Mouse (Mus musculus): ENCODE results near the gene Lbx2. TPM values are rescaled to one million over a fixed set of nuclear protein-coding genes. Genes with fewer than 3 reads are reported as not detected.

Lbx2 gene
- polyA plus RNA-seq, 1 experiment from 2014 or later = 0.28 TPM

GRCm38 (mm10) chr6:83121863-83122710 lies 35.9 kb downstream of the Lbx2 start:
- ATAC-seq (ENCODE audit: insufficient number of reproducible peaks, insufficient read depth, low FRiP score, low read depth) = peak; percentile 6; the same call in 1 of the 2 replicates
- Histone ChIP-seq H3K27ac (replicated peaks in 1 of 2; ENCODE audit: control insufficient read depth in 1 of 2, insufficient read depth in 1 of 2, low read depth in 2 of 2, low read length in 2 of 2) (peak overlapping the region; percentile 88 to 89), H3K9ac (ENCODE audit: low read length) (peak overlapping the region; percentile 90)

GRCm38 (mm10) chr6:83122961-83123360 lies 36.8 kb downstream of the Lbx2 start:
- Histone ChIP-seq H3K27me3 (ENCODE audit: control insufficient read depth, insufficient read depth, low read length) (no peaks in the 10 kb centered on the region), H3K9ac (ENCODE audit: low read length) (no peak overlapping the region), H3K36me3 (ENCODE audit: control insufficient read depth, insufficient read depth, low read length) (peaks cover 23% of the 10 kb centered on the region), H3K4me3 (ENCODE audit: control insufficient read depth in 1 of 2, insufficient read depth in 1 of 2, low read depth in 1 of 2, low read length in 2 of 2) (no peak overlapping the region), H3K9me3 (ENCODE audit: control insufficient read depth, low read length) (no peaks in the 10 kb centered on the region), H3K4me2 (ENCODE audit: low read length) (no peak overlapping the region), H3K27ac (replicated peaks in 1 of 2; ENCODE audit: control insufficient read depth in 1 of 2, insufficient read depth in 1 of 2, low read depth in 2 of 2, low read length in 2 of 2) (no peak overlapping the region), H3K4me1 (ENCODE audit: control insufficient read depth in 2 of 2, insufficient read depth in 2 of 2, low read length in 2 of 2) (peaks cover 24 to 33% of the 10 kb centered on the region in 2 experiments)
- ATAC-seq (ENCODE audit: insufficient number of reproducible peaks, insufficient read depth, low FRiP score, low read depth) = no peak
- WGBS = 83% methylated on average over 5 of the region's 5 CpGs

More at GRCm38 (mm10) chr6:83121863-83122710, 35.9 kb downstream of the Lbx2 start:
- Histone ChIP-seq H3K36me3 (ENCODE audit: control insufficient read depth, insufficient read depth, low read length) (peaks cover 32% of the 10 kb centered on the region), H3K27me3 (ENCODE audit: control insufficient read depth, insufficient read depth, low read length) (no peaks in the 10 kb centered on the region), H3K4me1 (ENCODE audit: control insufficient read depth in 2 of 2, insufficient read depth in 2 of 2, low read length in 2 of 2) (peaks cover 24 to 33% of the 10 kb centered on the region in 2 experiments), H3K4me2 (ENCODE audit: low read length) (peak overlapping the region; percentile 99), H3K9me3 (ENCODE audit: control insufficient read depth, low read length) (no peaks in the 10 kb centered on the region), H3K4me3 (ENCODE audit: control insufficient read depth in 1 of 2, insufficient read depth in 1 of 2, low read depth in 1 of 2, low read length in 2 of 2) (peak overlapping the region; percentile 74 to 79)
- WGBS = 2% methylated on average over 49 of the region's 52 CpGs

DNA sequence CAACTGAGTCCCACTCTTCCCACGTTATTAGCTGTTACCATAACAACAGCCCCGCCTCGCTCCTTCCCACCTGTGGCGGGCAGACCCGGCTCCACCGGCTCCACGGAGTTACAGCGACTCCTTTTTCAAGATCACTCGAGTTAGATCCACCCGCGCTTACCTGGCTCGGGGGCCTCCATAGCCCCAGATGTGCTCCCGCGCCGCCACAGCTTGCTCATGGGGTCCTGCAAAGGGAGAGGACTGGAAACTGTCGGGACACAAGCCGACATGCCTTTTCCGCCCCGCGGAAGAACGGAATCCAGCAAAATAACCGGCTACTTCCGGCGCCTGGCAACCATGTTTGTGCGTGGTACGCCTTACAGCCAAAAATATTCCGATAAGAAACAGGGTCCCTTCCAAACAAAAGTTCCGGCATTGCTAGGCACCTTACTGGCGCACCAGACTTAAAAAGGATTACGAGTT lies 38.7 kb downstream of the Lbx2 start:
- Histone ChIP-seq H3K27ac (replicated peaks in 1 of 2; ENCODE audit: control insufficient read depth in 1 of 2, insufficient read depth in 1 of 2, low read depth in 2 of 2, low read length in 2 of 2) (0 out of 4 replicates have a peak overlapping the region, but pooled peaks of 1 of the 2 experiments have one; percentile 46), H3K36me3 (ENCODE audit: control insufficient read depth, insufficient read depth, low read length) (0 out of 2 replicates have a peak, but pooled peaks cover 6% of the 10 kb centered on the region), H3K9me3 (ENCODE audit: control insufficient read depth, low read length) (no peaks in the 10 kb centered on the region), H3K27me3 (ENCODE audit: control insufficient read depth, insufficient read depth, low read length) (no peaks in the 10 kb centered on the region), H3K4me3 (ENCODE audit: control insufficient read depth in 1 of 2, insufficient read depth in 1 of 2, low read depth in 1 of 2, low read length in 2 of 2) (peak overlapping the region; percentile 69 to 80), H3K9ac (ENCODE audit: low read length) (peak overlapping the region; percentile 81), H3K4me2 (ENCODE audit: low read length) (peak overlapping the region; percentile 88), H3K4me1 (ENCODE audit: control insufficient read depth in 2 of 2, insufficient read depth in 2 of 2, low read length in 2 of 2) (peaks cover 20 to 30% of the 10 kb centered on the region in 2 experiments)
- WGBS = under 1% methylated on average over 30 of the region's 30 CpGs
- no peak for ATAC-seq (ENCODE audit: insufficient number of reproducible peaks, insufficient read depth, low FRiP score, low read depth)

DNA sequence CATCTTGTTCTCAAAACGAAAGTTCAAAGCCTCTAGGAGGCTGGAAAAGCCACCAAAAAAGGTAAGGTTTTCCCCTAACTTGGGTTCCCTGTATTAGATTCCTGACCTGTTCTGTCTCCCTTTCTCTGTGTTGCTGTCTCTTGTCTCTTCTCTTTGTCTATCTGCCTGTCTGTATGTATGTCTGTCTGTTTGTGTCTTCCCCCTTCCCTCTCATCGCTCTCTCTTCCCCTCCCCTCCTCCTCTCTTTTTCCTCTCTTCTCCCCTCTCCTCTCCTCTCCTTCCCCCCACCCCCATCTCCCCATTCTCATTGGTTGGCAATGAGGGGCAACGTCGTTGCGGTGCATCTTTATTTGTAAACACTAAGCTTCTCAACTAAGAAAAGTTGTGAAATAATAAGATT lies 39.2 kb downstream of the Lbx2 start, which contains the start of gene Ino80b:
TSS of gene Ino80b (minus strand) at position 101 of the 400 bp plus-strand sequence.
- WGBS = 26% methylated on average over 5 of the region's 5 CpGs
- Histone ChIP-seq H3K4me2 (ENCODE audit: low read length) (peak within 1 kb of the TSS; percentile 88), H3K4me1 (ENCODE audit: control insufficient read depth in 2 of 2, insufficient read depth in 2 of 2, low read length in 2 of 2) (peaks cover 16 to 25% of the 10 kb centered on the region in 2 experiments), H3K4me3 (ENCODE audit: control insufficient read depth in 1 of 2, insufficient read depth in 1 of 2, low read depth in 1 of 2, low read length in 2 of 2) (peak within 1 kb of the TSS; percentile 69 to 80), H3K9me3 (ENCODE audit: control insufficient read depth, low read length) (no peaks in the 10 kb centered on the region), H3K36me3 (ENCODE audit: control insufficient read depth, insufficient read depth, low read length) (0 out of 2 replicates have a peak, but pooled peaks cover 6% of the 10 kb centered on the region), H3K9ac (ENCODE audit: low read length) (peak within 1 kb of the TSS; percentile 81), H3K27me3 (ENCODE audit: control insufficient read depth, insufficient read depth, low read length) (no peaks in the 10 kb centered on the region), H3K27ac (replicated peaks in 1 of 2; ENCODE audit: control insufficient read depth in 1 of 2, insufficient read depth in 1 of 2, low read depth in 2 of 2, low read length in 2 of 2) (0 out of 4 replicates have a peak within 1 kb of the TSS, but pooled peaks of 1 of the 2 experiments have one; percentile 46)
- no peak for ATAC-seq (ENCODE audit: insufficient number of reproducible peaks, insufficient read depth, low FRiP score, low read depth)

DNA sequence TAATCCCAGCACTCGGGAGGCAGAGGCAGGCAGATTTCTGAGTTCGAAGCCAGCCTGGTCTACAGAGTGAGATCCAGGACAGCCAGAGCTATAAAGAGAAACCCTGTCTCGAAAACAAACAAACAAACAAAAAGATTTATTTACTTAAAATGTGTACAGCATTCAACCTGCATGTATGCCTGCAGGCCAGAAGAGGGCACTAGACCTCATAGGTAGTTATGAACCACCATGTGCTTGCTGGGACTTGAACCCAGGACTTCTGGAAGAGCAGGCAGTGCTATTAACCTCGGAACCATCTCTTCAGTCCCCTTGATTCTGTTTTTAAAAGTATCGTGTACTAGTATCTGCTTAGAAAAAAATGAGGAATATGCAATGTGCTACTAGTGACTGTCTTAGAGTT lies 41.3 kb downstream of the Lbx2 start:
- WGBS = 93% methylated on average over 5 of the region's 5 CpGs
- Histone ChIP-seq H3K4me3 (ENCODE audit: control insufficient read depth in 1 of 2, insufficient read depth in 1 of 2, low read depth in 1 of 2, low read length in 2 of 2) (no peak overlapping the region), H3K4me1 (ENCODE audit: control insufficient read depth in 2 of 2, insufficient read depth in 2 of 2, low read length in 2 of 2) (peaks cover 9 to 16% of the 10 kb centered on the region in 2 experiments), H3K27ac (replicated peaks in 1 of 2; ENCODE audit: control insufficient read depth in 1 of 2, insufficient read depth in 1 of 2, low read depth in 2 of 2, low read length in 2 of 2) (no peak overlapping the region), H3K27me3 (ENCODE audit: control insufficient read depth, insufficient read depth, low read length) (no peaks in the 10 kb centered on the region), H3K9me3 (ENCODE audit: control insufficient read depth, low read length) (no peaks in the 10 kb centered on the region), H3K9ac (ENCODE audit: low read length) (no peak overlapping the region), H3K4me2 (ENCODE audit: low read length) (no peak overlapping the region), H3K36me3 (ENCODE audit: control insufficient read depth, insufficient read depth, low read length) (0 out of 2 replicates have a peak, but pooled peaks cover 6% of the 10 kb centered on the region)
- no peak for ATAC-seq (ENCODE audit: insufficient number of reproducible peaks, insufficient read depth, low FRiP score, low read depth)

DNA sequence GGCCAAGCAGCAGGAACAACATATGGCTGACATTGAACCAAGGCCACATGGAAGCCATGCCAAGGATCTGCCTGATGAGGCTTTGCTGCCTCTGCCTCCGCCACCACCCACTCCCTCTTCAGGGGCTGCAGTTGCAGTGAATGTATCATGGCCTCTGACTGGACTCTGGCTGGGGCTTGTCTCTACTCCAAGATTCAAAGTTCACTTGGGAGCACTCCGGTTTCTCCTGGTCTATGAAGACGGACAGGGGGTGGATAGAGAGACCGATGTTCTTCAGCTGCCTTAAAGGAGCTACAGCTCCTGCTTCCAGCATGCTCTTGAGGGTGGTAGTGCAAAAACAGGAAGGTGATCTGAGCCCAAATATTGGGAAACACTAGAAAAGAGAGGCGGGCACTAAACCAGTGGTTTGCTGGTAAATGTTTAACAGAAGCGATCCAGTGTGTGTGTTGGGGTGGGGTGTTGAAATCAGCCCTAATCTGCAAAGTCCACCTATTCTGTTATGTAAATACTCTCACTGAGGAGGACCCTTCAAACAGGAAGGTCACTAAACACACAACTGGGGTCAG lies 45.4 kb downstream of the Lbx2 start:
- Histone ChIP-seq H3K9me3 (ENCODE audit: control insufficient read depth, low read length) (no peaks in the 10 kb centered on the region), H3K4me2 (ENCODE audit: low read length) (no peak overlapping the region), H3K27me3 (ENCODE audit: control insufficient read depth, insufficient read depth, low read length) (no peaks in the 10 kb centered on the region), H3K4me1 (ENCODE audit: control insufficient read depth in 2 of 2, insufficient read depth in 2 of 2, low read length in 2 of 2) (peaks cover 10% of the 10 kb centered on the region in 2 experiments; a peak in 3 of 4 replicates), H3K27ac (replicated peaks in 1 of 2; ENCODE audit: control insufficient read depth in 1 of 2, insufficient read depth in 1 of 2, low read depth in 2 of 2, low read length in 2 of 2) (no peak overlapping the region), H3K9ac (ENCODE audit: low read length) (no peak overlapping the region), H3K36me3 (ENCODE audit: control insufficient read depth, insufficient read depth, low read length) (no peaks in the 10 kb centered on the region), H3K4me3 (ENCODE audit: control insufficient read depth in 1 of 2, insufficient read depth in 1 of 2, low read depth in 1 of 2, low read length in 2 of 2) (no peak overlapping the region)
- WGBS = 72% methylated on average over 6 of the region's 6 CpGs
- ATAC-seq (ENCODE audit: insufficient number of reproducible peaks, insufficient read depth, low FRiP score, low read depth) = no peak

- Histone ChIP-seq H3K4me1 (ENCODE audit: control insufficient read depth in 2 of 2, insufficient read depth in 2 of 2, low read length in 2 of 2) (peaks cover 10 to 12% of the 10 kb centered on the region in 2 experiments; a peak in 3 of 4 replicates), H3K27ac (replicated peaks in 1 of 2; ENCODE audit: control insufficient read depth in 1 of 2, insufficient read depth in 1 of 2, low read depth in 2 of 2, low read length in 2 of 2) (no peak overlapping the region), H3K4me2 (ENCODE audit: low read length) (no peak overlapping the region), H3K9ac (ENCODE audit: low read length) (no peak overlapping the region), H3K36me3 (ENCODE audit: control insufficient read depth, insufficient read depth, low read length) (no peaks in the 10 kb centered on the region), H3K9me3 (ENCODE audit: control insufficient read depth, low read length) (no peaks in the 10 kb centered on the region), H3K4me3 (ENCODE audit: control insufficient read depth in 1 of 2, insufficient read depth in 1 of 2, low read depth in 1 of 2, low read length in 2 of 2) (no peak overlapping the region), H3K27me3 (ENCODE audit: control insufficient read depth, insufficient read depth, low read length) (no peaks in the 10 kb centered on the region)
- 77% methylated on average over 9 of the region's 9 CpGs for WGBS
- ATAC-seq (ENCODE audit: insufficient number of reproducible peaks, insufficient read depth, low FRiP score, low read depth) = no peak
These were observed 46.2 kb downstream of the Lbx2 start for GRCm38 (mm10) chr6:83132176-83132919.

All from heart, embryonic 14.5 days (tissue).